Mouse (Mus musculus) MEL (cell line): Measurements from ENCODE around the gene N4bp3. TPM values are rescaled to one million over a fixed set of nuclear protein-coding genes. Genes with fewer than 3 reads are reported as not detected.

Experiments used
- DNase-seq: peaks from one replicate; pipeline ENCODE4 v3.0.0; 2011; ENCODE audit warnings: low read depth, low spot score
- H3K27ac ChIP-seq: 2 replicates; pipeline ENCODE4 v1.5.1; 2012; ENCODE audit warnings: low read depth, mild to moderate bottlenecking, control low read depth, low read length, moderate library complexity; ENCODE audit not compliant: control insufficient read depth
- H3K27me3 ChIP-seq, 2 experiments: fragments of 150-350 bp in 1 of 2; sonication (generic) in 1 of 2; 2 replicates each; pipeline ENCODE4 v1.6.1; 2012; ENCODE audit warnings: low read length in 2 of 2, mild to moderate bottlenecking in 2 of 2, improper control_type of control experiment in 1 of 2, moderate library complexity in 1 of 2; ENCODE audit not compliant: insufficient read depth in 2 of 2, control insufficient read depth in 1 of 2
- H3K36me3 ChIP-seq, 2 experiments: 2 replicates each; pipeline ENCODE4 v1.6.1; 2012 to 2014; ENCODE audit warnings: low read length in 2 of 2, improper control_type of control experiment in 1 of 2, inconsistent platforms in 1 of 2, mild to moderate bottlenecking in 1 of 2; ENCODE audit not compliant: insufficient read depth in 2 of 2, control insufficient read depth in 1 of 2
- H3K4me1 ChIP-seq, 2 experiments: fragments of 150-350 bp in 1 of 2; sonication (generic) in 1 of 2; 2 replicates each; pipeline ENCODE4 v1.6.1; 2012; ENCODE audit warnings: low read length in 2 of 2, improper control_type of control experiment in 1 of 2, mild to moderate bottlenecking in 1 of 2; ENCODE audit not compliant: insufficient read depth in 2 of 2, control insufficient read depth in 1 of 2
- H3K4me3 ChIP-seq, 2 experiments: fragments of 150-350 bp in 1 of 2; sonication (generic) in 1 of 2; 2 replicates each; pipeline ENCODE4 v1.5.1; 2012; ENCODE audit warnings: low read depth in 2 of 2, low read length in 2 of 2, mild to moderate bottlenecking in 2 of 2, moderate library complexity in 2 of 2, control low read depth in 1 of 2, improper control_type of control experiment in 1 of 2; ENCODE audit not compliant: control insufficient read depth in 1 of 2, insufficient read depth in 1 of 2
- H3K79me2 ChIP-seq: 2 replicates; pipeline ENCODE4 v1.6.1; 2012; ENCODE audit warnings: mild to moderate bottlenecking, low read length, moderate library complexity; ENCODE audit not compliant: control insufficient read depth, poor library complexity, insufficient read depth
- H3K9ac ChIP-seq: 2 replicates; pipeline ENCODE4 v1.6.1; 2012; ENCODE audit warnings: low read depth, mild to moderate bottlenecking, control low read depth, low read length, moderate library complexity; ENCODE audit not compliant: control insufficient read depth, poor library complexity, severe bottlenecking
- H3K9me3 ChIP-seq: fragments of 150-350 bp; sonication (generic); replicated peaks from 2 replicates; pipeline ENCODE4 v1.6.1; 2012; ENCODE audit warnings: mild to moderate bottlenecking, low read length, improper control_type of control experiment, moderate library complexity; ENCODE audit not compliant: insufficient read depth
- CHD2 ChIP-seq: IDR thresholded peaks from 2 replicates; pipeline ENCODE4 v1.6.1; 2011; ENCODE audit warnings: low read length, improper control_type of control experiment
- CTCF ChIP-seq, 3 experiments: IDR thresholded peaks in 2 of 3; conservative IDR thresholded peaks in 1 of 3; 2 replicates each; pipeline ENCODE4 v1.5.1; 2011 to 2012; ENCODE audit warnings: low read length in 3 of 3, low read depth in 2 of 3, mild to moderate bottlenecking in 2 of 3, improper control_type of control experiment in 1 of 3, inconsistent platforms in 1 of 3, mixed read lengths in 1 of 3, moderate library complexity in 1 of 3; ENCODE audit not compliant: control insufficient read depth in 1 of 3, insufficient read depth in 1 of 3, poor library complexity in 1 of 3, severe bottlenecking in 1 of 3
- EP300 ChIP-seq, 2 experiments: IDR thresholded peaks; 2 replicates each; pipeline ENCODE4 v1.6.1; 2011; ENCODE audit warnings: improper control_type of control experiment in 2 of 2, low read length in 2 of 2, low read depth in 1 of 2, mild to moderate bottlenecking in 1 of 2
- HCFC1 ChIP-seq: IDR thresholded peaks from 2 replicates; pipeline ENCODE4 v1.6.1; 2012; ENCODE audit warnings: low read depth, mild to moderate bottlenecking, inconsistent platforms, low read length, improper control_type of control experiment, moderate library complexity
- KAT2A ChIP-seq: conservative IDR thresholded peaks from 2 replicates; pipeline ENCODE4 v1.6.1; 2012; ENCODE audit warnings: low read depth, low read length, improper control_type of control experiment, inconsistent platforms
- MAFK ChIP-seq: IDR thresholded peaks from 2 replicates; pipeline ENCODE4 v1.6.1; 2011; ENCODE audit warnings: low read depth, mild to moderate bottlenecking, low read length, improper control_type of control experiment, borderline replicate concordance
- MAX ChIP-seq: IDR thresholded peaks from 2 replicates; pipeline ENCODE4 v1.6.1; 2011; ENCODE audit warnings: low read length, improper control_type of control experiment
- MEF2A ChIP-seq: IDR thresholded peaks from 2 replicates; pipeline ENCODE4 v1.6.1; 2014; ENCODE audit warnings: low read depth, mild to moderate bottlenecking, inconsistent platforms, low read length, improper control_type of control experiment; ENCODE audit not compliant: poor library complexity, insufficient replicate concordance, severe bottlenecking; ENCODE audit errors: extremely low read depth
- MXI1 ChIP-seq: IDR thresholded peaks from 2 replicates; pipeline ENCODE4 v1.6.1; 2011; ENCODE audit warnings: mild to moderate bottlenecking, low read depth, low read length, improper control_type of control experiment
- MYB ChIP-seq: IDR thresholded peaks from 2 replicates; pipeline ENCODE4 v1.6.1; 2011; ENCODE audit warnings: mild to moderate bottlenecking, low read depth, low read length, improper control_type of control experiment
- NRF1 ChIP-seq: IDR thresholded peaks from 2 replicates; pipeline ENCODE4 v1.6.1; 2014; ENCODE audit warnings: low read depth, mild to moderate bottlenecking, inconsistent platforms, low read length, improper control_type of control experiment, moderate library complexity; ENCODE audit not compliant: poor library complexity, insufficient read depth, severe bottlenecking
- POLR2A ChIP-seq, 2 experiments: IDR thresholded peaks; 2 replicates each; pipeline ENCODE4 v1.6.1; 2011 to 2012; ENCODE audit warnings: low read length in 2 of 2, mild to moderate bottlenecking in 2 of 2, control low read depth in 1 of 2, improper control_type of control experiment in 1 of 2, low read depth in 1 of 2, moderate library complexity in 1 of 2; ENCODE audit not compliant: control insufficient read depth in 1 of 2, insufficient read depth in 1 of 2, poor library complexity in 1 of 2
- POLR2AphosphoS2 ChIP-seq: IDR thresholded peaks from 2 replicates; pipeline ENCODE4 v1.6.1; 2011; ENCODE audit warnings: low read length, improper control_type of control experiment
- RAD21 ChIP-seq: IDR thresholded peaks from 2 replicates; pipeline ENCODE4 v1.6.1; 2011; ENCODE audit warnings: mild to moderate bottlenecking, low read depth, low read length, improper control_type of control experiment
- RCOR1 ChIP-seq: IDR thresholded peaks from 2 replicates; pipeline ENCODE4 v1.6.1; 2012; ENCODE audit warnings: low read depth, mild to moderate bottlenecking, inconsistent platforms, low read length, improper control_type of control experiment
- TAL1 ChIP-seq: IDR thresholded peaks from 2 replicates; pipeline ENCODE4 v1.6.1; 2012; ENCODE audit warnings: mild to moderate bottlenecking, inconsistent platforms, low read length, moderate library complexity, mixed read lengths
- TBP ChIP-seq: IDR thresholded peaks from 2 replicates; pipeline ENCODE4 v1.8.0; 2011; ENCODE audit warnings: low read depth, low read length, improper control_type of control experiment
- TCF12 ChIP-seq: IDR thresholded peaks from 2 replicates; pipeline ENCODE4 v1.6.1; 2014; ENCODE audit warnings: low read depth, mild to moderate bottlenecking, inconsistent platforms, low read length, improper control_type of control experiment, moderate library complexity
- USF1 ChIP-seq: IDR thresholded peaks from 2 replicates; pipeline ENCODE4 v1.6.1; 2014; ENCODE audit warnings: low read depth, mild to moderate bottlenecking, inconsistent platforms, low read length, improper control_type of control experiment, moderate library complexity
- USF2 ChIP-seq, 2 experiments: IDR thresholded peaks; 2 replicates each; pipeline ENCODE4 v1.6.1; 2011 to 2012; ENCODE audit warnings: improper control_type of control experiment in 2 of 2, low read length in 2 of 2, borderline replicate concordance in 1 of 2, inconsistent platforms in 1 of 2, low read depth in 1 of 2, mild to moderate bottlenecking in 1 of 2; ENCODE audit not compliant: insufficient read depth in 1 of 2
- ZKSCAN1 ChIP-seq: IDR thresholded peaks from 2 replicates; pipeline ENCODE4 v1.6.1; 2012; ENCODE audit warnings: low read depth, mild to moderate bottlenecking, inconsistent platforms, low read length, improper control_type of control experiment, moderate library complexity
- ZMIZ1 ChIP-seq: IDR thresholded peaks from 2 replicates; pipeline ENCODE4 v1.6.1; 2012; ENCODE audit warnings: low read depth, mild to moderate bottlenecking, inconsistent platforms, low read length, improper control_type of control experiment, moderate library complexity
- polyA plus RNA-seq, 2 experiments: library from polyadenylated mRNA; stranded (reverse) in 1 of 2; unstranded in 1 of 2; fragments of >175 nt in 1 of 2; fragments of >200 nt in 1 of 2; gene quantifications; 2 replicates each; pipeline versions ENCODE4 v1.2.1 to v1.2.4; 2012; ENCODE audit warnings: low replicate concordance in 2 of 2, low read depth in 1 of 2; ENCODE audit not compliant: insufficient read length in 2 of 2, insufficient read depth in 1 of 2, missing spikeins in 1 of 2
- total RNA-seq: library from RNA; depleted of rRNA; stranded (reverse); fragments of 300-350 nt; gene quantifications from 2 replicates; pipeline ENCODE4 v1.2.3, GENCODE M21; 2012

Gene N4bp3
- total and polyA plus RNA-seq, 3 experiments = 6.9 to 11.5 TPM; not detected in 1

- Histone ChIP-seq H3K27ac (no peak overlapping the region), H3K9me3 (no peaks in the 10 kb centered on the region), H3K27me3 (no peaks in the 10 kb centered on the region), H3K9ac (no peak overlapping the region), H3K4me1 (peaks cover 1 to 2% of the 10 kb centered on the region in 2 experiments; a peak in 1 of 4 replicates), H3K36me3 (no peaks in the 10 kb centered on the region), H3K79me2 (peaks cover 3% of the 10 kb centered on the region; the same call in 1 of the 2 replicates), H3K4me3 (no peak overlapping the region)
- TF ChIP-seq RCOR1 (no peak), MAX (no peak), KAT2A (no peak), USF2 (IDR thresholded peaks at IDR 0.05; ENCODE audit: borderline replicate concordance in 1 of 2, insufficient read depth in 1 of 2, low read depth in 1 of 2, low read length in 2 of 2) (no peak), NRF1 (no peak), TAL1 (no peak), USF1 (no peak), POLR2AphosphoS2 (no peak), HCFC1 (no peak), ZMIZ1 (no peak), MXI1 (no peak)
- no peak for DNase-seq
Measured at GRCm38 (mm10) chr11:51649111-51649888, 1.3 kb downstream of the N4bp3 start.

- Histone ChIP-seq H3K27me3 (no peaks in the 10 kb centered on the region), H3K79me2 (peaks cover 3% of the 10 kb centered on the region; the same call in 1 of the 2 replicates), H3K4me1 (peaks cover 1 to 2% of the 10 kb centered on the region in 2 experiments; a peak in 1 of 4 replicates), H3K9ac (no peak overlapping the region), H3K4me3 (no peak overlapping the region), H3K27ac (no peak overlapping the region), H3K36me3 (no peaks in the 10 kb centered on the region), H3K9me3 (no peaks in the 10 kb centered on the region)
- no peak for DNase-seq
- no peak for TF ChIP-seq MAFK
- no peak for TF ChIP-seq MEF2A
- no peak for TF ChIP-seq RAD21
- TF ChIP-seq EP300 (IDR thresholded peaks at IDR 0.05; ENCODE audit: low read depth in 1 of 2, low read length in 2 of 2) = no peak
- no peak for TF ChIP-seq ZKSCAN1
- no peak for TF ChIP-seq MAX
- TF ChIP-seq CHD2 = no peak
- TF ChIP-seq TAL1 = no peak
- TF ChIP-seq TBP = no peak
- no peak for TF ChIP-seq RCOR1
- TF ChIP-seq MYB = no peak
- TF ChIP-seq CTCF (IDR thresholded peaks at IDR 0.05 in 2 of 3, conservative IDR thresholded peaks at IDR 0.05 in 1 of 3; ENCODE audit: control insufficient read depth in 1 of 3, insufficient read depth in 1 of 3, low read depth in 2 of 3, low read length in 3 of 3, poor library complexity in 1 of 3, severe bottlenecking in 1 of 3) = no peak
- no peak for TF ChIP-seq TCF12
- no peak for TF ChIP-seq POLR2A (IDR thresholded peaks at IDR 0.05; ENCODE audit: control insufficient read depth in 1 of 2, insufficient read depth in 1 of 2, low read depth in 1 of 2, low read length in 2 of 2, poor library complexity in 1 of 2)
- TF ChIP-seq NRF1 = no peak
Measured at GRCm38 (mm10) chr11:51648566-51648965, 2.1 kb downstream of the N4bp3 start.
